Mouse (Mus musculus): ENCODE results near the gene Pde6b.

Gene Pde6b

GRCm38 (mm10) chr5:108403453-108403852 is 15.3 kb downstream of the Pde6b start:
- no peak for DNase-seq

- no peak for DNase-seq
Measured at GRCm38 (mm10) chr5:108405460-108405859, 17.3 kb downstream of the Pde6b start.

- DNase-seq: no peak
Measured at GRCm38 (mm10) chr5:108406977-108407376, 18.8 kb downstream of the Pde6b start.

- no peak for DNase-seq
Measured at GRCm38 (mm10) chr5:108414711-108415110, 26.5 kb downstream of the Pde6b start.

- DNase-seq: no peak
Measured at GRCm38 (mm10) chr5:108422741-108423140, 34.5 kb downstream of the Pde6b start.

- DNase-seq: no peak
Measured at GRCm38 (mm10) chr5:108423427-108423826, 35.2 kb downstream of the Pde6b start.

- peak; percentile 27 for DNase-seq
Measured at GRCm38 (mm10) chr5:108427186-108427585, 39.0 kb downstream of the Pde6b start.

GRCm38 (mm10) chr5:108431196-108431595 is 43.0 kb downstream of the Pde6b start:
- no peak for DNase-seq

- DNase-seq: peak; percentile 94
Measured at GRCm38 (mm10) chr5:108433804-108434587, 45.8 kb downstream of the Pde6b start, which contains the start of gene Atp5k. Gene Atp5k (minus strand): TSS chr5:108434448.

GRCm38 (mm10) chr5:108436101-108436500 is 47.9 kb downstream of the Pde6b start:
- DNase-seq: no peak

GRCm38 (mm10) chr5:108446973-108447372 is 58.8 kb downstream of the Pde6b start:
- no peak for DNase-seq

GRCm38 (mm10) chr5:108447857-108448256 is 59.7 kb downstream of the Pde6b start:
- DNase-seq: no peak

- peak; percentile 85 for DNase-seq
Measured at GRCm38 (mm10) chr5:108448785-108449668, 60.8 kb downstream of the Pde6b start, which contains the start of gene Mfsd7a. Gene Mfsd7a (minus strand): TSS chr5:108448891.

- no peak for DNase-seq
Measured at GRCm38 (mm10) chr5:108450837-108451540, 62.8 kb downstream of the Pde6b start.

GRCm38 (mm10) chr5:108451611-108452010 is 63.4 kb downstream of the Pde6b start:
- DNase-seq: no peak

- DNase-seq: no peak
Measured at GRCm38 (mm10) chr5:108452422-108452821, 64.2 kb downstream of the Pde6b start.

- peak; percentile 49 for DNase-seq
Measured at GRCm38 (mm10) chr5:108454094-108454493, 65.9 kb downstream of the Pde6b start.

- DNase-seq: no peak
Measured at GRCm38 (mm10) chr5:108458706-108459105, 70.5 kb downstream of the Pde6b start.

GRCm38 (mm10) chr5:108460461-108460860 is 72.3 kb downstream of the Pde6b start:
- DNase-seq: peak; percentile 15

GRCm38 (mm10) chr5:108461082-108462065 is 73.2 kb downstream of the Pde6b start, which contains the start of gene Pcgf3:
Gene Pcgf3 (plus strand): TSS chr5:108461232.
- peak; percentile 99 for DNase-seq

GRCm38 (mm10) chr5:108462446-108462845 is 74.3 kb downstream of the Pde6b start:
- no peak for DNase-seq

Data from kidney, adult 11 months (tissue).